Mouse (Mus musculus) naive thymus-derived CD4-positive, alpha-beta T cell, adult 2 months (primary cell): ENCODE measurements at regions not wholly inside any gene's neighbourhood (a gene's known extent, or its start where the extent isn't known, plus 50 kb on each side); places are given as distances from the start of the nearest gene placed in this dataset.

Source experiments
- DNase-seq: peaks from one replicate; pipeline ENCODE4 v3.0.0-alpha.2; 2011; ENCODE audit warnings: low read depth

GRCm38 (mm10) chr10:45763160-45763955 is 185.7 kb downstream of the Hace1 start:
- DNase-seq: no peak

- no peak for DNase-seq
Observed at GRCm38 (mm10) chr10:45779720-45780119, 202.1 kb downstream of the Hace1 start.

- no peak for DNase-seq
Observed at GRCm38 (mm10) chr10:45783026-45783425, 205.4 kb downstream of the Hace1 start.

- DNase-seq: no peak
Observed at GRCm38 (mm10) chr10:45783461-45784149, 206.0 kb downstream of the Hace1 start.

GRCm38 (mm10) chr10:45784150-45784479 is 206.5 kb downstream of the Hace1 start:
- DNase-seq: no peak

GRCm38 (mm10) chr10:45784575-45784974 is 206.9 kb downstream of the Hace1 start:
- DNase-seq: no peak

GRCm38 (mm10) chr10:45788356-45788755 is 210.7 kb downstream of the Hace1 start:
- no peak for DNase-seq

- DNase-seq: no peak
Observed at GRCm38 (mm10) chr10:45795582-45795981, 218.0 kb downstream of the Hace1 start.

GRCm38 (mm10) chr10:45800070-45800851 is 222.6 kb downstream of the Hace1 start:
- DNase-seq: peak; percentile 8

- DNase-seq: no peak
Observed at GRCm38 (mm10) chr10:45801463-45801862, 223.8 kb downstream of the Hace1 start.

- no peak for DNase-seq
Observed at GRCm38 (mm10) chr10:45806984-45807827, 229.6 kb downstream of the Hace1 start.

- DNase-seq: peak; percentile 42
Observed at GRCm38 (mm10) chr10:45811882-45812281, 234.3 kb downstream of the Hace1 start.

- no peak for DNase-seq
Observed at GRCm38 (mm10) chr10:45813804-45814203, 236.2 kb downstream of the Hace1 start.

- no peak for DNase-seq
Observed at GRCm38 (mm10) chr10:45816679-45817078, 239.1 kb downstream of the Hace1 start.

GRCm38 (mm10) chr10:45820986-45821655 is 243.5 kb downstream of the Hace1 start:
- DNase-seq: peak; percentile 29

- peak; percentile 20 for DNase-seq
Observed at GRCm38 (mm10) chr10:45822251-45822650, 244.6 kb downstream of the Hace1 start.

- no peak for DNase-seq
Observed at GRCm38 (mm10) chr10:45823612-45824011, 246.0 kb downstream of the Hace1 start.

- no peak for DNase-seq
Observed at GRCm38 (mm10) chr10:45848654-45849053, 271.0 kb downstream of the Hace1 start.

GRCm38 (mm10) chr10:45849841-45850240 is 272.2 kb downstream of the Hace1 start:
- DNase-seq: no peak

- DNase-seq: no peak
Observed at GRCm38 (mm10) chr10:45850625-45851024, 273.0 kb downstream of the Hace1 start.

GRCm38 (mm10) chr10:45852688-45853087 is 275.1 kb downstream of the Hace1 start:
- no peak for DNase-seq
